Mouse (Mus musculus) CH12.LX (cell line): ENCODE data around the gene Gm6592. TPM values are rescaled to one million over a fixed set of nuclear protein-coding genes. Genes with fewer than 3 reads are reported as not detected.
A peak's percentile ranks its signal among the peaks of the same experiment; 100 is the strongest.
"Not testable (repeated sequence)": the region's sequence is repeated elsewhere in the genome, so short reads cannot be mapped to it uniquely, and the experiment has no call there.

Source experiments
- DNase-seq: peaks from one replicate; pipeline ENCODE4 v3.0.0-alpha.2; 2013; ENCODE audit errors: extremely low read depth
- H3K27ac ChIP-seq: 2 replicates; pipeline ENCODE4 v1.5.1; 2012; ENCODE audit warnings: low read depth, mild to moderate bottlenecking, control low read depth, moderate library complexity; ENCODE audit not compliant: insufficient read depth
- H3K27me3 ChIP-seq: replicated peaks from 2 replicates; pipeline ENCODE3; 2012; ENCODE audit warnings: inconsistent platforms
- H3K36me3 ChIP-seq, 2 experiments: replicated peaks in 1 of 2; 2 replicates each; pipeline versions ENCODE3 to v1.6.1; 2012; ENCODE audit warnings: inconsistent platforms in 1 of 2, low read length in 1 of 2, mild to moderate bottlenecking in 1 of 2, mixed read lengths in 1 of 2, moderate library complexity in 1 of 2; ENCODE audit not compliant: control insufficient read depth in 1 of 2, insufficient read depth in 1 of 2
- H3K4me1 ChIP-seq, 2 experiments: 2 replicates each; pipeline ENCODE4 v1.6.1; 2012; ENCODE audit warnings: inconsistent platforms in 1 of 2, moderate library complexity in 1 of 2; ENCODE audit not compliant: insufficient read depth in 2 of 2, control insufficient read depth in 1 of 2
- H3K4me2 ChIP-seq: 2 replicates; pipeline ENCODE4 v1.6.1; 2012; ENCODE audit warnings: low read depth, mild to moderate bottlenecking, control low read depth; ENCODE audit not compliant: poor library complexity, insufficient read depth, severe bottlenecking
- H3K4me3 ChIP-seq, 3 experiments: fragments of 150-350 bp in 1 of 3; sonication (generic) in 1 of 3; replicated peaks in 1 of 3; 2 replicates each; pipeline versions ENCODE3 to v1.5.1; 2011 to 2012; ENCODE audit warnings: low read depth in 2 of 3, low read length in 2 of 3, mild to moderate bottlenecking in 2 of 3, moderate library complexity in 2 of 3, control low read depth in 1 of 3, improper control_type of control experiment in 1 of 3, inconsistent platforms in 1 of 3, mixed read lengths in 1 of 3; ENCODE audit not compliant: poor library complexity in 1 of 3
- H3K79me2 ChIP-seq: replicated peaks from 2 replicates; pipeline ENCODE4 v1.6.1; 2012; ENCODE audit warnings: mild to moderate bottlenecking, moderate library complexity; ENCODE audit not compliant: control insufficient read depth, poor library complexity, insufficient read depth, severe bottlenecking; ENCODE audit errors: extremely low read depth
- H3K9ac ChIP-seq: 2 replicates; pipeline ENCODE4 v1.6.1; 2012; ENCODE audit warnings: low read depth, mild to moderate bottlenecking, control low read depth, moderate library complexity; ENCODE audit not compliant: insufficient read depth
- H3K9me3 ChIP-seq: replicated peaks from 2 replicates; pipeline ENCODE3; 2012; ENCODE audit warnings: low read length, inconsistent platforms, mixed read lengths
- BHLHE40 ChIP-seq: IDR thresholded peaks from 2 replicates; pipeline ENCODE4 v1.6.1; 2011; ENCODE audit warnings: mild to moderate bottlenecking, low read depth, low read length, improper control_type of control experiment
- CHD1 ChIP-seq: IDR thresholded peaks from 2 replicates; pipeline ENCODE4 v1.6.1; 2012; ENCODE audit warnings: low read depth, low read length, improper control_type of control experiment, inconsistent platforms
- CTCF ChIP-seq, 2 experiments: IDR thresholded peaks in 1 of 2; conservative IDR thresholded peaks in 1 of 2; 2 replicates each; pipeline ENCODE4 v1.5.1; 2011 to 2012; ENCODE audit warnings: low read depth in 2 of 2, low read length in 2 of 2, improper control_type of control experiment in 1 of 2, inconsistent platforms in 1 of 2, mild to moderate bottlenecking in 1 of 2, moderate library complexity in 1 of 2
- E2F4 ChIP-seq: IDR thresholded peaks from 2 replicates; pipeline ENCODE4 v1.6.1; 2011; ENCODE audit warnings: low read depth, low read length, improper control_type of control experiment; ENCODE audit not compliant: insufficient replicate concordance
- ELF1 ChIP-seq: IDR thresholded peaks from 2 replicates; pipeline ENCODE4 v1.6.1; 2014; ENCODE audit warnings: low read depth, mild to moderate bottlenecking, inconsistent platforms, low read length, improper control_type of control experiment
- GABPA ChIP-seq: IDR thresholded peaks from 2 replicates; pipeline ENCODE4 v1.6.1; 2012; ENCODE audit warnings: low read depth, low read length, improper control_type of control experiment, inconsistent platforms; ENCODE audit not compliant: insufficient replicate concordance
- IRF4 ChIP-seq: IDR thresholded peaks from 2 replicates; pipeline ENCODE4 v1.6.1; 2014; ENCODE audit warnings: low read depth, mild to moderate bottlenecking, inconsistent platforms, low read length, improper control_type of control experiment
- JUN ChIP-seq: IDR thresholded peaks from 2 replicates; pipeline ENCODE4 v1.6.1; 2011; ENCODE audit warnings: low read depth, mild to moderate bottlenecking, low read length, improper control_type of control experiment, moderate library complexity; ENCODE audit not compliant: insufficient read depth
- MXI1 ChIP-seq: IDR thresholded peaks from 2 replicates; pipeline ENCODE4 v1.6.1; 2011; ENCODE audit warnings: mild to moderate bottlenecking, low read depth, low read length, improper control_type of control experiment
- MYC ChIP-seq: IDR thresholded peaks from 2 replicates; pipeline ENCODE4 v1.6.1; 2011; ENCODE audit warnings: low read depth, mild to moderate bottlenecking, improper control_type of control experiment, low read length
- PAX5 ChIP-seq: IDR thresholded peaks from 2 replicates; pipeline ENCODE4 v1.6.1; 2012; ENCODE audit warnings: low read length, inconsistent platforms, mixed read lengths
- POLR2A ChIP-seq: IDR thresholded peaks from 2 replicates; pipeline ENCODE4 v1.6.1; 2011; ENCODE audit warnings: low read depth, mild to moderate bottlenecking, improper control_type of control experiment, low read length
- POLR2AphosphoS2 ChIP-seq: IDR thresholded peaks from 2 replicates; pipeline ENCODE4 v1.6.1; 2011; ENCODE audit warnings: low read depth, low read length, improper control_type of control experiment
- RAD21 ChIP-seq: IDR thresholded peaks from 2 replicates; pipeline ENCODE4 v1.6.1; 2011; ENCODE audit warnings: low read depth, mild to moderate bottlenecking, low read length, improper control_type of control experiment, moderate library complexity
- SIN3A ChIP-seq: IDR thresholded peaks from 2 replicates; pipeline ENCODE4 v1.6.1; 2012; ENCODE audit warnings: low read length, improper control_type of control experiment, inconsistent platforms
- SMC3 ChIP-seq: IDR thresholded peaks from 2 replicates; pipeline ENCODE4 v1.6.1; 2011; ENCODE audit warnings: low read depth, low read length, improper control_type of control experiment
- TBP ChIP-seq: conservative IDR thresholded peaks from 2 replicates; pipeline ENCODE4 v1.6.1; 2011; ENCODE audit warnings: low read depth, low read length, improper control_type of control experiment
- UBTF ChIP-seq: IDR thresholded peaks from 2 replicates; pipeline ENCODE4 v1.6.1; 2012; ENCODE audit warnings: low read depth, mild to moderate bottlenecking, inconsistent platforms, low read length, improper control_type of control experiment, moderate library complexity
- USF2 ChIP-seq: conservative IDR thresholded peaks from 2 replicates; pipeline ENCODE4 v1.6.1; 2011; ENCODE audit warnings: low read depth, low read length, improper control_type of control experiment
- ZC3H11A ChIP-seq: IDR thresholded peaks from 2 replicates; pipeline ENCODE4 v1.6.1; 2012; ENCODE audit warnings: low read depth, mild to moderate bottlenecking, inconsistent platforms, low read length, improper control_type of control experiment
- ZKSCAN1 ChIP-seq: IDR thresholded peaks from 2 replicates; pipeline ENCODE4 v1.6.1; 2012; ENCODE audit warnings: low read depth, inconsistent platforms, low read length, improper control_type of control experiment, borderline replicate concordance
- ZNF384 ChIP-seq: IDR thresholded peaks from 2 replicates; pipeline ENCODE4 v1.6.1; 2012; ENCODE audit warnings: low read depth, low read length, improper control_type of control experiment, inconsistent platforms
- dilution Hi-C: fragments of 300-500 bp; cut with MboI; formaldehyde crosslinking; loops from 2 replicates; pipeline ENCODE4 v1.14.3; 2020; ENCODE audit warnings: low sequenced_read_pairs; ENCODE audit not compliant: extremely low pct_unique_long_range_greater_than_20kb, extremely low pct_ligation_motif_present
- in situ Hi-C: fragments of 300-500 bp; cut with MboI; formaldehyde crosslinking; loops from 3 replicates; pipeline ENCODE4 v1.14.3; 2019; ENCODE audit warnings: low sequenced_read_pairs, low pct_ligation_motif_present, low pct_unique_long_range_greater_than_20kb, mixed read lengths
- polyA plus RNA-seq: library from polyadenylated mRNA; unstranded; fragments of >175 nt; gene quantifications from 2 replicates; pipeline ENCODE4 v1.2.1, GENCODE M21; 2012; ENCODE audit warnings: low read depth; ENCODE audit not compliant: insufficient read length
- total RNA-seq, 2 experiments: library from RNA; depleted of rRNA; stranded (reverse); fragments of 300-350 nt in 1 of 2; fragments of >200 nt in 1 of 2; gene quantifications; 2 replicates each; pipeline ENCODE4 v1.2.3; 2012 to 2014

Gene Gm6592
- not detected in 2 replicates for total RNA-seq (2012; rRNA removed)
- total RNA-seq (2014; rRNA removed) = not detected in 2 replicates
- not detected in 2 replicates for polyA plus RNA-seq

DNA sequence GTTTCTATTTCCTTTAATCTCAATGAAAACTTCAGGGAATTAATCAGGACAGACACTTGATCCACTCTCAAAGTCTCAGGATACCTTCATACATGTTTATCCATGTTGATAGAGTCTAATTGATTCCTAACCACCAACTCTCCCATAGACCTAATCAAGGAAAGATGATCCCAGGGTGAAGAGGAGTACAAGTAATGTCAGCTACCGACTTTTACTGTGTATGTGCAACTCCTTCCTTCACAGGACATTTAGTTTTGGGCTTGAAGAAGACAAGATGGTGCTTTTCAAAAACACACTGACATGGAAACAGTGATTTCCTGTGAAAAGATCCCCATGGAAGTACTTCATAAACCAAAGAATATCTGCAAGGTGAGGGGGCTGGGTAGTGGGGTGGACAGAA, at the start of gene Gm6592:
Gene Gm6592 (plus strand): TSS at position 301 of the 400 bp plus-strand sequence.
- H3K79me2 ChIP-seq = no peaks in the 10 kb centered on the region
- no peak within 1 kb of the TSS for H3K4me3 ChIP-seq
- H3K27me3 ChIP-seq = no peaks in the 10 kb centered on the region
- H3K36me3 ChIP-seq = no peaks in the 10 kb centered on the region
- no peaks in the 10 kb centered on the region for H3K9me3 ChIP-seq
- DNase-seq = no peak
- H3K9ac ChIP-seq = no peak within 1 kb of the TSS
- H3K27ac ChIP-seq = no peak within 1 kb of the TSS
- no peak within 1 kb of the TSS for H3K4me2 ChIP-seq
- in situ Hi-C loops = no loop called here
- dilution Hi-C loops = no loop called here
- TF ChIP-seq ELF1 = no peak
- TF ChIP-seq ZC3H11A = no peak
- no peak for TF ChIP-seq CHD1
- no peak for TF ChIP-seq USF2
- TF ChIP-seq POLR2AphosphoS2 = no peak
- TF ChIP-seq GABPA = no peak
- no peak for TF ChIP-seq BHLHE40
- no peaks in the 10 kb centered on the region for H3K4me1 ChIP-seq

DNA sequence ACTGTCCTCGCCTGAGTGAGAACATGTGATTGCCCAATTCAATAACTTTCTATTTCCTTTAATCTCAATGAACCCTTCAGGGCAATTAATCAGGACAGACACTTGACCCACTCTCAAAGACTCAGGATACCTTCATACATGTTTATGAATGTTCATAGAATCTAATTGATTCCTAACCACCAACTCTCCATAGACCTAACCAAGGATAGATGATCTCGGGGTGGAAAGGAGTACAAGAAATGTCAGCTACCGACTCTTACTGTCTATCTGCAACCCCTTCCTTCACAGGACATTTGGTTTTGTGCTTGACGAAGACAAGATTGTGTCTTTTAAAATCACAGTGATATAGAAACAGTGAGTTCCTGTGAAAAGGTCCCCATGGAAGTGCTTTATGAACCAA, 40.4 kb upstream of the Gm6592 start, which contains the start of gene Ssxb5:
Gene Ssxb5 (plus strand): TSS at position 301 of the 400 bp plus-strand sequence.
- H3K4me1 ChIP-seq, H3K79me2 ChIP-seq, DNase-seq, dilution Hi-C loops, H3K4me2 ChIP-seq, H3K36me3 ChIP-seq, H3K27ac ChIP-seq, H3K4me3 ChIP-seq, H3K27me3 ChIP-seq, in situ Hi-C loops, H3K9me3 ChIP-seq, H3K9ac ChIP-seq: not testable (repeated sequence)

DNA sequence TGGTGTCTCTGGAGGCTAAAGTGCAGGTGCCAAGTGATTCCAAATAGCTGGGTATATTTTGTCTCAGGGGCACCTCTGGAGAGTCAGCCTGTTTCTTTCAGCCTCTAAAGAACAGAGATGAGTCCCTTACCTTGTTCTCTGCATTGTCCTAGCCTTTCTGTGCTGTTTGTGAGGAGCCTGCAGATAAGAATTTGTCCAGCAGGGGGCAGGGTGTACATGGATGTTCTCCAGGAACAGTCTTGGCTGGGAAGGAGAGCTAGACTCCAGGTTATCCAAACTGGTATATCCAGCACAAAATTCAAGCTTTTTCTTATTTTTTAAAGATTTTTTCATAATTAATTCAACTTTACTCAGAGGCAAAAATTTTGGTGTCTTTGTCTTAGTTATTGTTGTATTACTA, 11.8 kb upstream of the Gm6592 start:
- Histone ChIP-seq H3K36me3 (no peaks in the 10 kb centered on the region), H3K27me3 (no peaks in the 10 kb centered on the region), H3K4me1 (no peaks in the 10 kb centered on the region), H3K27ac (no peak overlapping the region), H3K4me3 (no peak overlapping the region), H3K9me3 (no peaks in the 10 kb centered on the region), H3K4me2 (no peak overlapping the region), H3K79me2 (no peaks in the 10 kb centered on the region), H3K9ac (no peak overlapping the region)
- in situ Hi-C loops (no loop called here), dilution Hi-C loops (no loop called here)
- TF ChIP-seq PAX5 (no peak), SIN3A (no peak), GABPA (no peak), POLR2A (no peak), RAD21 (peak; percentile 30), E2F4 (no peak), ZNF384 (no peak), TBP (no peak), IRF4 (no peak), ZKSCAN1 (no peak), SMC3 (peak; percentile 30), MXI1 (no peak), JUN (no peak), MYC (no peak), CTCF (conservative IDR thresholded peaks at IDR 0.05 in 1 of 2, IDR thresholded peaks at IDR 0.05 in 1 of 2; ENCODE audit: low read depth in 2 of 2, low read length in 2 of 2) (peak in 1 of 2 experiments; percentile 62; a peak in 2 of 4 replicates), UBTF (no peak)
- peak; percentile 27 for DNase-seq
